19 mouse cellular contexts compared by ENCODE assay signal in genomic region chr17:12721118-12721886, GRCm38 (mm10). TPM values are rescaled to one million over a fixed set of nuclear protein-coding genes. Genes with fewer than 3 reads are reported as not detected.
A peak's percentile ranks its signal among the peaks of the same experiment; 100 is the strongest.
DNase-seq lines count a peak whose midpoint lies in the region; ATAC-seq and TF ChIP-seq lines count a peak whose summit lies in the region.
"Had no signal": no experiment of that assay in that cellular context is flagged by ENCODE, and none has a peak within 500 bp of the region (broad histone marks: within the 10 kb centered on the region; RNA-seq: fewer than 3 reads in every experiment).

No protein-coding gene starts in this region.

- intact Hi-C loops in heart, postnatal 36 days (cut with DNase I): no loop called here

- TF ChIP-seq CTCF in lung, embryonic 14.5 days (IDR thresholded peaks at IDR 0.05; ENCODE audit: low read depth): no peak

- H3K9me3 ChIP-seq in heart, embryonic 14.5 days (ENCODE audit: control insufficient read depth, low read length): no peaks in the 10 kb centered on the region
- H3K9me3 ChIP-seq in lung, embryonic 14.5 days (ENCODE audit: low read depth, low read length): no peaks in the 10 kb centered on the region
- H3K9me3 ChIP-seq in limb, embryonic 15.5 days: no peaks in the 10 kb centered on the region
- H3K9me3 ChIP-seq: forebrain, embryonic 13.5 days had no signal

- peaks cover 94% of the 10 kb centered on the region for H3K36me3 ChIP-seq in heart, embryonic 14.5 days (ENCODE audit: control insufficient read depth, insufficient read depth, low read length)
- peaks cover 83% of the 10 kb centered on the region for H3K36me3 ChIP-seq in lung, embryonic 14.5 days (ENCODE audit: insufficient read depth)
- H3K36me3 ChIP-seq in limb, embryonic 15.5 days: peaks cover 45% of the 10 kb centered on the region

- no peak overlapping the region for H3K9ac ChIP-seq in heart, embryonic 14.5 days (ENCODE audit: low read length)
- no peak overlapping the region for H3K9ac ChIP-seq in lung, embryonic 14.5 days
- no peak overlapping the region for H3K9ac ChIP-seq in limb, embryonic 15.5 days
- H3K9ac ChIP-seq: forebrain, embryonic 13.5 days; liver, embryonic 14.5 days had no signal

- H3K4me1 ChIP-seq in heart, embryonic 14.5 days (ENCODE audit: control insufficient read depth in 2 of 2, insufficient read depth in 2 of 2, low read length in 2 of 2): peaks cover 42 to 82% of the 10 kb centered on the region in 2 experiments
- H3K4me1 ChIP-seq in lung, embryonic 14.5 days (ENCODE audit: insufficient read depth): peaks cover 32% of the 10 kb centered on the region
- peaks cover 71% of the 10 kb centered on the region for H3K4me1 ChIP-seq in limb, embryonic 15.5 days

- peak; percentile 57 for DNase-seq in cerebellum, adult 9-11 months
- DNase-seq in cerebellum, adult 11 months: no peak
- DNase-seq in heart, postnatal 36 days: no peak
- DNase-seq in lung, embryonic 14.5 days: peak; percentile 35
- DNase-seq in lung, postnatal 4 days: no peak
- DNase-seq: adrenal gland, postnatal 25 days; kidney, postnatal 14 days; layer of hippocampus, adult 9-11 months; thymus, postnatal 36 days had no signal

- H3K4me2 ChIP-seq in heart, embryonic 14.5 days (ENCODE audit: low read length): no peak overlapping the region
- no peak overlapping the region for H3K4me2 ChIP-seq in lung, embryonic 14.5 days
- H3K4me2 ChIP-seq in limb, embryonic 15.5 days: no peak overlapping the region
- H3K4me2 ChIP-seq: forebrain, embryonic 13.5 days had no signal

- no peak overlapping the region for H3K4me3 ChIP-seq in heart, embryonic 14.5 days (ENCODE audit: control insufficient read depth in 1 of 2, insufficient read depth in 1 of 2, low read depth in 1 of 2, low read length in 2 of 2)
- H3K4me3 ChIP-seq in lung, embryonic 14.5 days (ENCODE audit: low read depth, low read length): no peak overlapping the region
- no peak overlapping the region for H3K4me3 ChIP-seq in limb, embryonic 15.5 days
- H3K4me3 ChIP-seq: forebrain, embryonic 13.5 days had no signal

- ATAC-seq in heart, embryonic 14.5 days (ENCODE audit: insufficient number of reproducible peaks, insufficient read depth, low FRiP score, low read depth): no peak
- no peak for ATAC-seq in lung, embryonic 14.5 days (ENCODE audit: insufficient read depth)
- no peak for ATAC-seq in limb, embryonic 15.5 days (ENCODE audit: insufficient number of reproducible peaks, low FRiP score, low TSS enrichment, low read depth)
- ATAC-seq: activated CD4-positive, CD25-positive, alpha-beta regulatory T cell, adult 4 months; forebrain, embryonic 13.5 days; hindbrain, postnatal 0 days; midbrain, embryonic 16.5 days had no signal

- WGBS in heart, embryonic 14.5 days: 61% methylated on average over 5 of the region's 5 CpGs
- 75% methylated on average over 5 of the region's 5 CpGs for WGBS in lung, embryonic 14.5 days
- 69% methylated on average over 5 of the region's 5 CpGs for WGBS in limb, embryonic 15.5 days

- peak overlapping the region; percentile 19 to 65; a peak in 3 of 4 replicates for H3K27ac ChIP-seq in heart, embryonic 14.5 days (replicated peaks in 1 of 2; ENCODE audit: control insufficient read depth in 1 of 2, insufficient read depth in 1 of 2, low read depth in 2 of 2, low read length in 2 of 2)
- peak overlapping the region; percentile 69; the same call in 1 of the 2 replicates for H3K27ac ChIP-seq in lung, embryonic 14.5 days (ENCODE audit: low read depth)
- peak overlapping the region; percentile 93 for H3K27ac ChIP-seq in limb, embryonic 15.5 days
- H3K27ac ChIP-seq: forebrain, embryonic 13.5 days; hindbrain, postnatal 0 days; liver, embryonic 14.5 days had no signal

- no peaks in the 10 kb centered on the region for H3K27me3 ChIP-seq in heart, embryonic 14.5 days (ENCODE audit: control insufficient read depth, insufficient read depth, low read length)
- no peaks in the 10 kb centered on the region for H3K27me3 ChIP-seq in lung, embryonic 14.5 days (ENCODE audit: insufficient read depth, low read length)
- no peaks in the 10 kb centered on the region for H3K27me3 ChIP-seq in limb, embryonic 15.5 days
- H3K27me3 ChIP-seq: forebrain, embryonic 13.5 days had no signal

RNA-seq across cellular contexts. Expression of gene Slc22a1, which starts 45.7 kb away (rescaled TPM):
- 28.7 and 42.4 TPM in 2 replicates for polyA plus RNA-seq in heart, embryonic 14.5 days (2014; fragmentation: Nextera tagmentation; extraction: Ambion mirVana)
- total RNA-seq in heart, postnatal 36 days (2021): 10 to 100 TPM in 1 of 2 experiments, 1 to 10 TPM in 1; 7.1 to 10.6 TPM
- 1.2 and 5.1 TPM in 2 replicates for polyA plus RNA-seq in lung, embryonic 14.5 days (2014; fragmentation: Nextera tagmentation; extraction: Ambion mirVana)
- polyA plus RNA-seq in limb, embryonic 15.5 days (2015; fragmentation: Nextera tagmentation; extraction: Ambion mirVana): not detected in 2 replicates
- total RNA-seq: adrenal gland, postnatal 25 days; granulocyte monocyte progenitor cell, adult 5-6 weeks; megakaryocyte, adult 5-6 weeks had no signal
- polyA plus RNA-seq: forebrain, embryonic 13.5 days; midbrain, embryonic 16.5 days; testis, adult 2 months had no signal

RNA-seq across cellular contexts. Expression of gene Igf2r, which starts 48.2 kb away (rescaled TPM):
- polyA plus RNA-seq in heart, embryonic 14.5 days (2014; fragmentation: Nextera tagmentation; extraction: Ambion mirVana): 196 and 201 TPM in 2 replicates
- 100 to 1,000 TPM; 109 to 113 TPM for total RNA-seq in heart, postnatal 36 days (2021)
- 86.6 and 87.0 TPM in 2 replicates for polyA plus RNA-seq in lung, embryonic 14.5 days (2014; fragmentation: Nextera tagmentation; extraction: Ambion mirVana)
- polyA plus RNA-seq in limb, embryonic 15.5 days (2015; fragmentation: Nextera tagmentation; extraction: Ambion mirVana): 45.0 TPM in 2 replicates

Comparison
In these comparisons a context has a peak if more than half of its experiments do, and no peak if none do; other contexts are left out.
1. DNase-seq: peak in cerebellum, adult 9-11 months (single experiment) and lung, embryonic 14.5 days (single experiment); none in cerebellum, adult 11 months (single experiment), heart, postnatal 36 days (0 of 2) and lung, postnatal 4 days (0 of 2).
2. H3K27ac ChIP-seq: peak in every context shown above with its lines; median percentile 93 in limb, embryonic 15.5 days; 69 in lung, embryonic 14.5 days; 42 in heart, embryonic 14.5 days.